Mouse (Mus musculus) spleen, postnatal 0 days (tissue): ENCODE data around the gene Dmrta1. TPM values are rescaled to one million over a fixed set of nuclear protein-coding genes. Genes with fewer than 3 reads are reported as not detected.

Experiments used
- polyA plus RNA-seq: library from polyadenylated mRNA; unstranded; fragments of >200 nt; fragmentation: Nextera tagmentation; extraction: Ambion mirVana; gene quantifications from 2 replicates; pipeline ENCODE4 v1.2.1, GENCODE M21; 2015

Gene Dmrta1
- 0.16 TPM in 1 of 2 replicates, not detected in the other for polyA plus RNA-seq

GRCm38 (mm10) chr4:89679195-89679594, at the start of gene Dmrta1:
Gene Dmrta1 (plus strand): TSS chr4:89679436.

